Comparison of ENCODE assay signal across 10 mouse cellular contexts in the genomic region with DNA sequence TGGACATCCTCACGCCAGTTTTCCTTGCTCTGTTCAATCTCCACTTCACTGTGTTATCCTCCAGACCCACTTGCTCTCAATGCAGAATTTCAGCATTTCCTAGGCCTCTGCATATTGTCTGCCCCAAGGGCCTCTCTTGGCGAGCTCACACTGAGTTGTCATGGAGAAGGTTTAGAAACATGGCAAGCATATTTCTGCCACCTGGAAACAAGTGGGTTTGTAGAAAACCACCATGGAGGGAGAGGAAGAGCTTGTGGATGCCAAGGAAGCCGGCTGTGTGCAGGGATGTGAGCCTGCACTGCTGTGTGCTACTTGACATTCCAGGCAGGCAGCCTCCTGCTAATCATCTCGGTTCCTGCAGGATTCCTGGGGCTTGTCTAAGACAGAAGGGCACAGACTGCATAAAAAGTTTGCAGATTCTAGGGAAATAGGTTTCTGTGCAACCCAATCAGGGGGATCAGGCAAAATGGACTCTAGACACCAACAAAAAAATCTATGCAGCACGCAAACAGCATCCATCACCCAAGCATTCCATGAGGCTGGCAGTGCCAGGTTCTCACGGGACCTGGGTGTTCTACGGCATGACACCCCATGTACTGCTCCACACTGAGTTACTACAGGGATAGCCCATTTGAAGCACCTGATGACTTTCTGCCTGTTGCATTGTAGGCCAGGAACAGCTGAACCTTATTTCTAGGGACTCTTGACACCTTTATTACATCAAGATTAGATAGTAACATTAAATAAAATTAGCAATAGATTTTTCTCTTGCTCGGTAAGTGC. TPM values are rescaled to one million over a fixed set of nuclear protein-coding genes. Genes with fewer than 3 reads are reported as not detected.
A peak's percentile ranks its signal among the peaks of the same experiment; 100 is the strongest.
DNase-seq lines count a peak whose midpoint lies in the region; ATAC-seq lines count a peak whose summit lies in the region.
"Had no signal": no experiment of that assay in that cellular context is flagged by ENCODE, and none has a peak within 500 bp of the region (broad histone marks: within the 10 kb centered on the region; RNA-seq: fewer than 3 reads in every experiment).

No protein-coding gene starts in this region.

- H3K27me3 ChIP-seq in forebrain, embryonic 10.5 days (ENCODE audit: poor library complexity, severe bottlenecking), result no peaks in the 10 kb centered on the region
- no peaks in the 10 kb centered on the region for H3K27me3 ChIP-seq in hindbrain, embryonic 16.5 days (replicated peaks; ENCODE audit: control insufficient read depth, insufficient read depth, low read length)
- H3K27me3 ChIP-seq in neural tube, embryonic 14.5 days (ENCODE audit: control insufficient read depth, insufficient read depth, low read length), result no peaks in the 10 kb centered on the region
- peaks cover 25% of the 10 kb centered on the region for H3K27me3 ChIP-seq in limb, embryonic 10.5 days (ENCODE audit: low read depth, poor library complexity, severe bottlenecking)

- WGBS in forebrain, embryonic 10.5 days, result 72% methylated on average over 8 of the region's 8 CpGs
- 35% methylated on average over 8 of the region's 8 CpGs for WGBS in hindbrain, embryonic 16.5 days
- WGBS in neural tube, embryonic 14.5 days, result 44% methylated on average over 8 of the region's 8 CpGs
- 69% methylated on average over 8 of the region's 8 CpGs for whole genome bisulfite sequencing in limb, embryonic 10.5 days

- no peaks in the 10 kb centered on the region for H3K36me3 ChIP-seq in forebrain, embryonic 10.5 days (replicated peaks)
- no peaks in the 10 kb centered on the region for H3K36me3 ChIP-seq in hindbrain, embryonic 16.5 days (ENCODE audit: control insufficient read depth, insufficient read depth, low read length)
- no peaks in the 10 kb centered on the region for H3K36me3 ChIP-seq in neural tube, embryonic 14.5 days (ENCODE audit: control insufficient read depth, insufficient read depth, low read length)
- no peaks in the 10 kb centered on the region for H3K36me3 ChIP-seq in limb, embryonic 10.5 days

- peak overlapping the region; percentile 44; the same call in 1 of the 2 replicates for H3K27ac ChIP-seq in forebrain, embryonic 10.5 days
- peak overlapping the region; percentile 62 for H3K27ac ChIP-seq in hindbrain, embryonic 16.5 days (ENCODE audit: low read depth, low read length)
- H3K27ac ChIP-seq in neural tube, embryonic 14.5 days (ENCODE audit: low read depth, low read length), result peak overlapping the region; percentile 55
- no peak overlapping the region for H3K27ac ChIP-seq in limb, embryonic 10.5 days

- H3K9ac ChIP-seq in hindbrain, embryonic 16.5 days (ENCODE audit: low read depth, low read length), result no peak overlapping the region
- no peak overlapping the region for H3K9ac ChIP-seq in neural tube, embryonic 14.5 days (replicated peaks; ENCODE audit: low read depth, low read length)

- no peak overlapping the region for H3K4me3 ChIP-seq in forebrain, embryonic 10.5 days
- no peak overlapping the region for H3K4me3 ChIP-seq in hindbrain, embryonic 16.5 days (ENCODE audit: low read length)
- H3K4me3 ChIP-seq in neural tube, embryonic 14.5 days (ENCODE audit: low read depth, low read length), result no peak overlapping the region
- H3K4me3 ChIP-seq in limb, embryonic 10.5 days, result no peak overlapping the region

- peaks cover 10% of the 10 kb centered on the region for H3K4me1 ChIP-seq in forebrain, embryonic 10.5 days
- peaks cover 10% of the 10 kb centered on the region for H3K4me1 ChIP-seq in hindbrain, embryonic 16.5 days (ENCODE audit: control insufficient read depth, insufficient read depth, low read depth, low read length)
- peaks cover 9% of the 10 kb centered on the region; the same call in 1 of the 2 replicates for H3K4me1 ChIP-seq in neural tube, embryonic 14.5 days (ENCODE audit: control insufficient read depth, insufficient read depth, low read length)
- H3K4me1 ChIP-seq in limb, embryonic 10.5 days, result no peaks in the 10 kb centered on the region

- peak; percentile 46 for DNase-seq in layer of hippocampus, adult 11-12 months (ENCODE audit: low spot score)
- DNase-seq in layer of hippocampus, adult 9-10 months (ENCODE audit: low spot score), result no peak
- no peak for DNase-seq in forebrain, embryonic 10.5 days (ENCODE audit: extremely low spot score, low spot score)
- no peak for DNase-seq in urinary bladder, postnatal 36 days (ENCODE audit: low spot score in 2 of 2)
- no peak for DNase-seq in limb, embryonic 10.5 days (ENCODE audit: low spot score)
- DNase-seq: cerebellum, postnatal 36 days had no signal

- ATAC-seq in hindbrain, embryonic 16.5 days, result peak; percentile 88
- no peak; the same call in 1 of the 2 replicates for ATAC-seq in neural tube, embryonic 14.5 days (ENCODE audit: low read depth)

- H3K9me3 ChIP-seq in forebrain, embryonic 10.5 days, result no peaks in the 10 kb centered on the region
- no peaks in the 10 kb centered on the region for H3K9me3 ChIP-seq in hindbrain, embryonic 16.5 days (ENCODE audit: control insufficient read depth, low read length)
- no peaks in the 10 kb centered on the region for H3K9me3 ChIP-seq in neural tube, embryonic 14.5 days (ENCODE audit: control insufficient read depth, low read length)
- H3K9me3 ChIP-seq in limb, embryonic 10.5 days (replicated peaks), result no peaks in the 10 kb centered on the region

- H3K4me2 ChIP-seq in hindbrain, embryonic 16.5 days (ENCODE audit: low read length), result no peak overlapping the region
- H3K4me2 ChIP-seq in neural tube, embryonic 14.5 days (ENCODE audit: low read depth, low read length), result no peak overlapping the region

RNA-seq across cellular contexts. Expression of a gene that starts 14.3 kb away (rescaled TPM):
- 1.6 and 1.7 TPM in 2 replicates for polyA plus RNA-seq in forebrain, embryonic 10.5 days (2016; fragmentation: Nextera tagmentation; extraction: Ambion mirVana)
- polyA plus RNA-seq in hindbrain, embryonic 16.5 days (2015; fragmentation: Nextera tagmentation; extraction: Ambion mirVana), result 2.0 and 2.3 TPM in 2 replicates
- 3.1 and 3.6 TPM in 2 replicates for polyA plus RNA-seq in neural tube, embryonic 14.5 days (2014; fragmentation: Nextera tagmentation; extraction: Ambion mirVana)
- polyA plus RNA-seq in limb, embryonic 10.5 days (2016; fragmentation: Nextera tagmentation; extraction: Ambion mirVana), result 0.04 and 0.06 TPM in 2 replicates
- polyA plus RNA-seq: heart, embryonic 16.5 days; liver, embryonic 16.5 days had no signal

RNA-seq across cellular contexts. Expression of a gene that starts 44.1 kb away (rescaled TPM):
- 11.9 and 13.0 TPM in 2 replicates for polyA plus RNA-seq in forebrain, embryonic 10.5 days (2016; fragmentation: Nextera tagmentation; extraction: Ambion mirVana)
- polyA plus RNA-seq in hindbrain, embryonic 16.5 days (2015; fragmentation: Nextera tagmentation; extraction: Ambion mirVana), result 9.9 and 12.1 TPM in 2 replicates
- 11.6 and 13.6 TPM in 2 replicates for polyA plus RNA-seq in neural tube, embryonic 14.5 days (2014; fragmentation: Nextera tagmentation; extraction: Ambion mirVana)
- 10.0 and 12.0 TPM in 2 replicates for polyA plus RNA-seq in limb, embryonic 10.5 days (2016; fragmentation: Nextera tagmentation; extraction: Ambion mirVana)

RNA-seq across cellular contexts. Expression of a gene that starts 53.8 kb away (rescaled TPM):
- polyA plus RNA-seq in forebrain, embryonic 10.5 days (2016; fragmentation: Nextera tagmentation; extraction: Ambion mirVana), result 0.27 and 0.55 TPM in 2 replicates
- 6.8 and 7.0 TPM in 2 replicates for polyA plus RNA-seq in hindbrain, embryonic 16.5 days (2015; fragmentation: Nextera tagmentation; extraction: Ambion mirVana)
- polyA plus RNA-seq in neural tube, embryonic 14.5 days (2014; fragmentation: Nextera tagmentation; extraction: Ambion mirVana), result 6.8 and 9.3 TPM in 2 replicates
- polyA plus RNA-seq in limb, embryonic 10.5 days (2016; fragmentation: Nextera tagmentation; extraction: Ambion mirVana), result 0.13 TPM in 2 replicates
